Comparison of ENCODE assay signal across 10 mouse cellular contexts in genomic region chr9:118053286-118053685, GRCm38 (mm10). TPM values are rescaled to one million over a fixed set of nuclear protein-coding genes. Genes with fewer than 3 reads are reported as not detected.
DNase-seq lines count a peak whose midpoint lies in the region; ATAC-seq and TF ChIP-seq lines count a peak whose summit lies in the region.
"Had no signal": no experiment of that assay in that cellular context is flagged by ENCODE, and none has a peak within 500 bp of the region (broad histone marks: within the 10 kb centered on the region; RNA-seq: fewer than 3 reads in every experiment).

No protein-coding gene starts in this region.

- no peaks in the 10 kb centered on the region for H3K79me2 ChIP-seq in MEL (ENCODE audit: control insufficient read depth, insufficient read depth, low read length, poor library complexity)

- peak; percentile 36 to 85 (median 52) for TF ChIP-seq CTCF in MEL (IDR thresholded peaks at IDR 0.05 in 2 of 3, conservative IDR thresholded peaks at IDR 0.05 in 1 of 3; ENCODE audit: control insufficient read depth in 1 of 3, insufficient read depth in 1 of 3, low read depth in 2 of 3, low read length in 3 of 3, poor library complexity in 1 of 3, severe bottlenecking in 1 of 3)

- no peak for ATAC-seq in limb, embryonic 14.5 days (ENCODE audit: low FRiP score, low read depth)
- ATAC-seq in midbrain, embryonic 15.5 days (replicated peaks): no peak
- ATAC-seq: forebrain, embryonic 16.5 days had no signal

- no peak for TF ChIP-seq POLR2A in limb, embryonic 14.5 days (IDR thresholded peaks at IDR 0.05; ENCODE audit: borderline replicate concordance, extremely low read depth, insufficient read depth, insufficient read length)
- no peak for TF ChIP-seq POLR2A in MEL (IDR thresholded peaks at IDR 0.05; ENCODE audit: control insufficient read depth in 1 of 2, insufficient read depth in 1 of 2, low read depth in 1 of 2, low read length in 2 of 2, poor library complexity in 1 of 2)

- 44% methylated on average over 1 of the region's 1 CpGs for WGBS in limb, embryonic 14.5 days
- 60% methylated on average over 1 of the region's 1 CpGs for WGBS in limb, embryonic 10.5 days
- WGBS in midbrain, embryonic 15.5 days: 42% methylated on average over 1 of the region's 1 CpGs

- peaks cover 44% of the 10 kb centered on the region for H3K36me3 ChIP-seq in limb, embryonic 14.5 days (ENCODE audit: control insufficient read depth, insufficient read depth, low read length)
- H3K36me3 ChIP-seq in limb, embryonic 10.5 days: peaks cover 65% of the 10 kb centered on the region
- peaks cover 2 to 38% of the 10 kb centered on the region in 2 experiments; a peak in 3 of 4 replicates for H3K36me3 ChIP-seq in MEL (ENCODE audit: control insufficient read depth in 1 of 2, insufficient read depth in 2 of 2, low read length in 2 of 2)
- H3K36me3 ChIP-seq in midbrain, embryonic 15.5 days (replicated peaks): peaks cover 10% of the 10 kb centered on the region; the same call in 1 of the 2 replicates

- no peak overlapping the region for H3K9ac ChIP-seq in limb, embryonic 14.5 days (ENCODE audit: low read depth, low read length, severe bottlenecking)
- no peak overlapping the region for H3K9ac ChIP-seq in MEL (ENCODE audit: control insufficient read depth, low read depth, low read length, poor library complexity, severe bottlenecking)
- no peak overlapping the region for H3K9ac ChIP-seq in midbrain, embryonic 15.5 days

- H3K27ac ChIP-seq in limb, embryonic 14.5 days (replicated peaks; ENCODE audit: low read depth, low read length): no peak overlapping the region
- no peak overlapping the region for H3K27ac ChIP-seq in limb, embryonic 10.5 days
- H3K27ac ChIP-seq in MEL (ENCODE audit: control insufficient read depth, low read depth, low read length): no peak overlapping the region
- H3K27ac ChIP-seq in midbrain, embryonic 15.5 days: no peak overlapping the region

- no peaks in the 10 kb centered on the region for H3K9me3 ChIP-seq in limb, embryonic 14.5 days (ENCODE audit: control insufficient read depth, low read length)
- H3K9me3 ChIP-seq in limb, embryonic 10.5 days (replicated peaks): no peaks in the 10 kb centered on the region
- H3K9me3 ChIP-seq in MEL (replicated peaks; ENCODE audit: insufficient read depth, low read length): no peaks in the 10 kb centered on the region
- no peaks in the 10 kb centered on the region for H3K9me3 ChIP-seq in midbrain, embryonic 15.5 days

- peak; percentile 95 for TF ChIP-seq RAD21 in MEL (IDR thresholded peaks at IDR 0.05; ENCODE audit: low read depth, low read length)

- no peaks in the 10 kb centered on the region for H3K4me1 ChIP-seq in limb, embryonic 14.5 days (ENCODE audit: control insufficient read depth, insufficient read depth, low read length)
- H3K4me1 ChIP-seq in limb, embryonic 10.5 days: no peaks in the 10 kb centered on the region
- peaks cover 0 to 2% of the 10 kb centered on the region in 2 experiments; a peak in 2 of 4 replicates for H3K4me1 ChIP-seq in MEL (ENCODE audit: control insufficient read depth in 1 of 2, insufficient read depth in 2 of 2, low read length in 2 of 2)
- no peaks in the 10 kb centered on the region for H3K4me1 ChIP-seq in midbrain, embryonic 15.5 days

- peak; percentile 25 for DNase-seq in limb, embryonic 14.5 days (ENCODE audit: low spot score)
- DNase-seq in limb, embryonic 10.5 days (ENCODE audit: low spot score): no peak
- peak; percentile 71 for DNase-seq in MEL (ENCODE audit: low read depth, low spot score)
- DNase-seq in c-Kit-positive CD71-positive TER-119-positive erythroid progenitor cells, embryonic 14.5 days (ENCODE audit: low spot score): peak; percentile 45
- DNase-seq in retina, adult 2 months (ENCODE audit: low read depth, low spot score): peak; percentile 22
- no peak for DNase-seq in gastrocnemius, postnatal 4 days (ENCODE audit: low spot score in 2 of 2)
- DNase-seq: heart, postnatal 4 days had no signal

- no peak overlapping the region for H3K4me2 ChIP-seq in limb, embryonic 14.5 days (replicated peaks; ENCODE audit: low read depth, low read length, severe bottlenecking)
- no peak overlapping the region for H3K4me2 ChIP-seq in midbrain, embryonic 15.5 days

- TF ChIP-seq EP300 in MEL (IDR thresholded peaks at IDR 0.05; ENCODE audit: low read depth in 1 of 2, low read length in 2 of 2): peak in 1 of 2 experiments; percentile 6; a peak in 1 of 4 replicates

- no peaks in the 10 kb centered on the region for H3K27me3 ChIP-seq in limb, embryonic 14.5 days (ENCODE audit: control insufficient read depth, insufficient read depth, low read length)
- no peaks in the 10 kb centered on the region for H3K27me3 ChIP-seq in limb, embryonic 10.5 days (ENCODE audit: low read depth, poor library complexity, severe bottlenecking)
- no peaks in the 10 kb centered on the region for H3K27me3 ChIP-seq in MEL (ENCODE audit: control insufficient read depth in 1 of 2, insufficient read depth in 2 of 2, low read length in 2 of 2)
- no peaks in the 10 kb centered on the region for H3K27me3 ChIP-seq in midbrain, embryonic 15.5 days (replicated peaks)

- no peak overlapping the region for H3K4me3 ChIP-seq in limb, embryonic 14.5 days (replicated peaks; ENCODE audit: low read length)
- H3K4me3 ChIP-seq in limb, embryonic 10.5 days: no peak overlapping the region
- no peak overlapping the region for H3K4me3 ChIP-seq in MEL (ENCODE audit: control insufficient read depth in 1 of 2, insufficient read depth in 1 of 2, low read depth in 2 of 2, low read length in 2 of 2)
- no peak overlapping the region for H3K4me3 ChIP-seq in midbrain, embryonic 15.5 days
- H3K4me3 ChIP-seq: myocyte had no signal

TF ChIP-seq in MEL, 35 proteins besides CTCF, POLR2A, EP300 and RAD21:
- TF ChIP-seq KAT2A (conservative IDR thresholded peaks at IDR 0.05; ENCODE audit: low read depth, low read length) (no peak), MAFK (IDR thresholded peaks at IDR 0.05; ENCODE audit: borderline replicate concordance, low read depth, low read length) (no peak), MEF2A (IDR thresholded peaks at IDR 0.05; ENCODE audit: extremely low read depth, insufficient replicate concordance, low read depth, low read length, poor library complexity, severe bottlenecking) (no peak), MAZ (IDR thresholded peaks at IDR 0.05; ENCODE audit: low read depth, low read length) (no peak), JUND (IDR thresholded peaks at IDR 0.05; ENCODE audit: low read depth, low read length) (no peak), BHLHE40 (IDR thresholded peaks at IDR 0.05; ENCODE audit: borderline replicate concordance, low read depth, low read length) (no peak), MYC (IDR thresholded peaks at IDR 0.05; ENCODE audit: low read depth, low read length) (peak; percentile 55; the same call in 1 of the 2 replicates), E2F4 (IDR thresholded peaks at IDR 0.05; ENCODE audit: borderline replicate concordance, low read depth, low read length) (no peak), NRF1 (IDR thresholded peaks at IDR 0.05; ENCODE audit: insufficient read depth, low read depth, low read length, poor library complexity, severe bottlenecking) (no peak), ZC3H11A (IDR thresholded peaks at IDR 0.05; ENCODE audit: low read depth, low read length) (peak; percentile 86), POLR2AphosphoS5 (IDR thresholded peaks at IDR 0.05; ENCODE audit: borderline replicate concordance, low read depth, low read length) (no peak), MYB (IDR thresholded peaks at IDR 0.05; ENCODE audit: low read depth, low read length) (no peak), TCF12 (IDR thresholded peaks at IDR 0.05; ENCODE audit: low read depth, low read length) (no peak), ELF1 (IDR thresholded peaks at IDR 0.05; ENCODE audit: low read depth, low read length) (0 out of 2 replicates have a peak, but pooled peaks have one; percentile 16), UBTF (IDR thresholded peaks at IDR 0.05; ENCODE audit: borderline replicate concordance, insufficient read depth, low read depth, low read length) (no peak), NELFE (IDR thresholded peaks at IDR 0.05; ENCODE audit: low read depth, low read length) (no peak), TAL1 (IDR thresholded peaks at IDR 0.05; ENCODE audit: low read length) (no peak), SMC3 (IDR thresholded peaks at IDR 0.05; ENCODE audit: low read depth, low read length) (peak; percentile 86), ETS1 (IDR thresholded peaks at IDR 0.05; ENCODE audit: low read depth, low read length) (no peak)

RNA-seq across cellular contexts. Expression of gene Azi2, which starts 13.0 kb away (rescaled TPM):
- 40.9 and 45.9 TPM in 2 replicates for polyA plus RNA-seq in limb, embryonic 14.5 days (2012; rRNA removed)
- polyA plus RNA-seq in limb, embryonic 14.5 days (2014; fragmentation: Nextera tagmentation; extraction: Ambion mirVana): 74.2 and 74.9 TPM in 2 replicates
- 57.5 and 60.0 TPM in 2 replicates for polyA plus RNA-seq in limb, embryonic 10.5 days (2016; fragmentation: Nextera tagmentation; extraction: Ambion mirVana)
- total RNA-seq in MEL (2012; rRNA removed): 58.0 and 60.7 TPM in 2 replicates
- 100 to 1,000 TPM in 1 of 2 experiments, 10 to 100 TPM in 1; 51.8 to 546 TPM for polyA plus RNA-seq in MEL (2012; ENCODE audit: insufficient read depth in 1 of 2, insufficient read length in 2 of 2, low read depth in 1 of 2, low replicate concordance in 2 of 2, missing spikeins in 1 of 2)
- total RNA-seq in gastrocnemius, postnatal 4 days (2021): 10 to 100 TPM; 52.4 to 57.3 TPM
- polyA plus RNA-seq in midbrain, embryonic 15.5 days (2015; fragmentation: Nextera tagmentation; extraction: Ambion mirVana): 70.2 and 74.0 TPM in 2 replicates

Comparison
In these comparisons a context has a peak if more than half of its experiments do, and no peak if none do; other contexts are left out.
1. DNase-seq: peak in limb, embryonic 14.5 days (single experiment), MEL (single experiment), c-Kit-positive CD71-positive TER-119-positive erythroid progenitor cells, embryonic 14.5 days (single experiment) and retina, adult 2 months (single experiment); none in limb, embryonic 10.5 days (single experiment) and gastrocnemius, postnatal 4 days (0 of 2).